In genomic region chr5:132113480-132113879, GRCm38 (mm10) we compare ENCODE assay signal across 10 mouse cellular contexts.
DNase-seq lines count a peak whose midpoint lies in the region; ATAC-seq lines count a peak whose summit lies in the region.
"Had no signal": no experiment of that assay in that cellular context is flagged by ENCODE, and none has a peak within 500 bp of the region (broad histone marks: within the 10 kb centered on the region; RNA-seq: fewer than 3 reads in every experiment).

No protein-coding gene starts in this region.

- H3K4me1 ChIP-seq in heart, embryonic 11.5 days (ENCODE audit: control insufficient read depth, insufficient read depth, low read length): no peaks in the 10 kb centered on the region
- H3K4me1 ChIP-seq in hindbrain, embryonic 16.5 days (ENCODE audit: control insufficient read depth, insufficient read depth, low read depth, low read length): no peaks in the 10 kb centered on the region; the same call in 1 of the 2 replicates
- 0 out of 2 replicates have a peak, but pooled peaks cover 4% of the 10 kb centered on the region for H3K4me1 ChIP-seq in midbrain, embryonic 16.5 days (ENCODE audit: control insufficient read depth, insufficient read depth, low read length)
- H3K4me1 ChIP-seq in forebrain, embryonic 13.5 days: peaks cover 11% of the 10 kb centered on the region
- H3K4me1 ChIP-seq: liver, embryonic 13.5 days had no signal

- no peak overlapping the region for H3K4me3 ChIP-seq in heart, embryonic 11.5 days (ENCODE audit: low read depth, low read length)
- H3K4me3 ChIP-seq in hindbrain, embryonic 16.5 days (ENCODE audit: low read length): no peak overlapping the region
- no peak overlapping the region for H3K4me3 ChIP-seq in midbrain, embryonic 16.5 days (ENCODE audit: low read depth, low read length)
- H3K4me3 ChIP-seq in forebrain, embryonic 13.5 days: no peak overlapping the region
- H3K4me3 ChIP-seq: liver, embryonic 13.5 days had no signal

- no peak overlapping the region for H3K4me2 ChIP-seq in heart, embryonic 11.5 days
- no peak overlapping the region for H3K4me2 ChIP-seq in hindbrain, embryonic 16.5 days (ENCODE audit: low read length)
- no peak overlapping the region for H3K4me2 ChIP-seq in midbrain, embryonic 16.5 days (ENCODE audit: low read length)
- H3K4me2 ChIP-seq in forebrain, embryonic 13.5 days: no peak overlapping the region
- H3K4me2 ChIP-seq: liver, embryonic 13.5 days had no signal

- no peak overlapping the region for H3K9ac ChIP-seq in heart, embryonic 11.5 days (ENCODE audit: low read depth, low read length)
- no peak overlapping the region for H3K9ac ChIP-seq in hindbrain, embryonic 16.5 days (ENCODE audit: low read depth, low read length)
- no peak overlapping the region for H3K9ac ChIP-seq in midbrain, embryonic 16.5 days (ENCODE audit: low read depth, low read length)
- H3K9ac ChIP-seq in forebrain, embryonic 13.5 days: no peak overlapping the region
- H3K9ac ChIP-seq: liver, embryonic 13.5 days had no signal

- no peaks in the 10 kb centered on the region for H3K36me3 ChIP-seq in heart, embryonic 11.5 days (ENCODE audit: control insufficient read depth, insufficient read depth, low read length)
- no peaks in the 10 kb centered on the region for H3K36me3 ChIP-seq in hindbrain, embryonic 16.5 days (ENCODE audit: control insufficient read depth, insufficient read depth, low read length)
- no peaks in the 10 kb centered on the region for H3K36me3 ChIP-seq in midbrain, embryonic 16.5 days (ENCODE audit: control insufficient read depth, insufficient read depth, low read length)
- no peaks in the 10 kb centered on the region for H3K36me3 ChIP-seq in forebrain, embryonic 13.5 days (ENCODE audit: poor library complexity, severe bottlenecking)
- H3K36me3 ChIP-seq: G1E; liver, embryonic 13.5 days had no signal

- no peaks in the 10 kb centered on the region for H3K27me3 ChIP-seq in heart, embryonic 11.5 days (ENCODE audit: control insufficient read depth, insufficient read depth, low read length)
- H3K27me3 ChIP-seq in hindbrain, embryonic 16.5 days (replicated peaks; ENCODE audit: control insufficient read depth, insufficient read depth, low read length): no peaks in the 10 kb centered on the region
- no peaks in the 10 kb centered on the region for H3K27me3 ChIP-seq in midbrain, embryonic 16.5 days (ENCODE audit: control insufficient read depth, insufficient read depth, low read depth, low read length)
- H3K27me3 ChIP-seq in forebrain, embryonic 13.5 days: no peaks in the 10 kb centered on the region
- H3K27me3 ChIP-seq: liver, embryonic 13.5 days had no signal

- H3K9me3 ChIP-seq in heart, embryonic 11.5 days (replicated peaks; ENCODE audit: control insufficient read depth, low read length): no peaks in the 10 kb centered on the region
- no peaks in the 10 kb centered on the region for H3K9me3 ChIP-seq in hindbrain, embryonic 16.5 days (ENCODE audit: control insufficient read depth, low read length)
- H3K9me3 ChIP-seq in midbrain, embryonic 16.5 days (replicated peaks; ENCODE audit: control insufficient read depth, low read length, poor library complexity, severe bottlenecking): no peaks in the 10 kb centered on the region
- H3K9me3 ChIP-seq in forebrain, embryonic 13.5 days (replicated peaks): no peaks in the 10 kb centered on the region
- H3K9me3 ChIP-seq: G1E; liver, embryonic 13.5 days had no signal

- ATAC-seq in heart, embryonic 11.5 days (replicated peaks; ENCODE audit: insufficient number of reproducible peaks, low FRiP score, low TSS enrichment): no peak
- peak; percentile 58; the same call in 1 of the 2 replicates for ATAC-seq in hindbrain, embryonic 16.5 days
- 0 out of 2 replicates have a peak, but pooled peaks have one; percentile 42 for ATAC-seq in midbrain, embryonic 16.5 days
- no peak for ATAC-seq in forebrain, embryonic 13.5 days

- peak; percentile 30 to 59 for DNase-seq in heart, adult 18-20 months
- DNase-seq in right cerebral cortex, adult 18-20 months: peak; percentile 56
- DNase-seq in right cerebral cortex, postnatal 14 days: no peak
- no peak for DNase-seq in testis, postnatal 10 days (ENCODE audit: low spot score)
- DNase-seq: liver, embryonic 13.5 days had no signal

- H3K27ac ChIP-seq in heart, embryonic 11.5 days (ENCODE audit: low read depth, low read length): no peak overlapping the region
- H3K27ac ChIP-seq in hindbrain, embryonic 16.5 days (ENCODE audit: low read depth, low read length): no peak overlapping the region
- H3K27ac ChIP-seq in midbrain, embryonic 16.5 days (ENCODE audit: low read length): peak overlapping the region; percentile 24; the same call in 1 of the 2 replicates
- H3K27ac ChIP-seq in forebrain, embryonic 13.5 days: no peak overlapping the region
- H3K27ac ChIP-seq: liver, embryonic 13.5 days had no signal

- 77% methylated on average over 7 of the region's 7 CpGs for WGBS in heart, embryonic 11.5 days (ENCODE audit: insufficient replicate concordance)
- 58% methylated on average over 7 of the region's 7 CpGs for WGBS in hindbrain, embryonic 16.5 days
- WGBS in midbrain, embryonic 16.5 days: 44% methylated on average over 7 of the region's 7 CpGs
- WGBS in forebrain, embryonic 13.5 days: 72% methylated on average over 7 of the region's 7 CpGs

Comparison
In these comparisons a context has a peak if more than half of its experiments do, and no peak if none do; other contexts are left out.
1. DNase-seq: peak in heart, adult 18-20 months (2 of 2) and right cerebral cortex, adult 18-20 months (single experiment); none in right cerebral cortex, postnatal 14 days (single experiment) and testis, postnatal 10 days (single experiment).
2. ATAC-seq: peak in hindbrain, embryonic 16.5 days (single experiment) and midbrain, embryonic 16.5 days (single experiment); none in heart, embryonic 11.5 days (single experiment) and forebrain, embryonic 13.5 days (single experiment).